Mouse (Mus musculus) adrenal gland, postnatal 25 days (tissue): ENCODE measurements around the gene Slc44a5. TPM values are rescaled to one million over a fixed set of nuclear protein-coding genes. Genes with fewer than 3 reads are reported as not detected.

Experiments used
- DNase-seq: peaks from one replicate; pipeline ENCODE4 v3.0.0; 2021; ENCODE audit warnings: mixed read lengths
- total RNA-seq: library from RNA; stranded (reverse); gene quantifications from 2 replicates; pipeline ENCODE4 v1.2.3, GENCODE M21; 2021

Slc44a5 gene
- total RNA-seq, 1 experiment from 2014 or later = not detected

GRCm38 (mm10) chr3:154305163-154305884, 332.1 kb downstream of the Slc44a5 start:
- no peak for DNase-seq

GRCm38 (mm10) chr3:154317651-154318248, 344.5 kb downstream of the Slc44a5 start:
- no peak for DNase-seq

Other genes with a start within 250 kb of the Slc44a5 start
- 6.5 and 10.4 TPM in 2 replicates for gene St6galnac3, start 248.3 kb upstream of the Slc44a5 start, total RNA-seq
- gene Asb17, start 129.2 kb upstream of the Slc44a5 start, total RNA-seq = not detected in 2 replicates
- 0.33 and 0.38 TPM in 2 replicates for gene Msh4, start 67.3 kb upstream of the Slc44a5 start, total RNA-seq
- 78.1 and 98.5 TPM in 2 replicates for gene Rabggtb, start 60.4 kb upstream of the Slc44a5 start, total RNA-seq
- gene Acadm, start 28.8 kb upstream of the Slc44a5 start, total RNA-seq = 686 and 739 TPM in 2 replicates